Mouse (Mus musculus) hindbrain, embryonic 15.5 days (tissue): Measurements from ENCODE around the gene Ppp6r2. TPM values are rescaled to one million over a fixed set of nuclear protein-coding genes. Genes with fewer than 3 reads are reported as not detected.
A peak's percentile ranks its signal among the peaks of the same experiment; 100 is the strongest.

Experiments used
- ATAC-seq: fragments of 200-750 bp; cut with Nextera tagmentation; 2 replicates; pipeline ENCODE4 v1.8.0; 2017; ENCODE audit warnings: low read depth, moderate number of reproducible peaks, moderate TSS enrichment; ENCODE audit not compliant: low FRiP score
- H3K27ac ChIP-seq: fragments of 300-500 bp; sonication (generic); replicated peaks from 2 replicates; pipeline ENCODE4 v1.5.1; 2015; ENCODE audit warnings: mild to moderate bottlenecking, inconsistent platforms
- H3K27me3 ChIP-seq: fragments of 300-500 bp; sonication (generic); 2 replicates; pipeline ENCODE4 v1.6.1; 2015; ENCODE audit warnings: control low read depth, inconsistent platforms
- H3K36me3 ChIP-seq: fragments of 300-500 bp; sonication (generic); 2 replicates; pipeline ENCODE4 v1.6.1; 2015; ENCODE audit warnings: control low read depth, inconsistent platforms
- H3K4me1 ChIP-seq: fragments of 300-500 bp; sonication (generic); replicated peaks from 2 replicates; pipeline ENCODE4 v1.6.1; 2015; ENCODE audit warnings: control low read depth, inconsistent platforms
- H3K4me2 ChIP-seq: fragments of 300-500 bp; sonication (generic); 2 replicates; pipeline ENCODE4 v1.6.1; 2015; ENCODE audit warnings: moderate library complexity, mild to moderate bottlenecking, inconsistent platforms
- H3K4me3 ChIP-seq: fragments of 300-500 bp; sonication (generic); 2 replicates; pipeline ENCODE4 v1.5.1; 2015; ENCODE audit warnings: mild to moderate bottlenecking, inconsistent platforms
- H3K9ac ChIP-seq: fragments of 300-500 bp; sonication (generic); 2 replicates; pipeline ENCODE4 v1.6.1; 2015; ENCODE audit warnings: inconsistent platforms
- H3K9me3 ChIP-seq: fragments of 300-500 bp; sonication (generic); 2 replicates; pipeline ENCODE4 v1.6.1; 2016; ENCODE audit warnings: control low read depth, inconsistent platforms
- WGBS: fragments of 180-500 bp; shearing (Covaris S2); methylation state at CpG from one replicate; pipeline ENCODE4 v1.1.7; 2015; 5-methylcytosine and 5-hydroxymethylcytosine counted together
- polyA plus RNA-seq: library from polyadenylated mRNA; unstranded; fragments of >200 nt; fragmentation: Nextera tagmentation; extraction: Ambion mirVana; gene quantifications from 2 replicates; pipeline ENCODE4 v1.2.1, GENCODE M21; 2015

Ppp6r2 gene
- polyA plus RNA-seq, 1 experiment from 2014 or later: 71.3 TPM

- H3K36me3 ChIP-seq: no peaks in the 10 kb centered on the region
- peak overlapping the region; percentile 91 for H3K4me2 ChIP-seq
- H3K27me3 ChIP-seq: no peaks in the 10 kb centered on the region
- H3K4me1 ChIP-seq: peaks cover 89% of the 10 kb centered on the region
- H3K9ac ChIP-seq: no peak overlapping the region; the same call in 1 of the 2 replicates
- H3K27ac ChIP-seq: peak overlapping the region; percentile 61
- ATAC-seq: no peak
- H3K9me3 ChIP-seq: no peaks in the 10 kb centered on the region
- H3K4me3 ChIP-seq: no peak overlapping the region
- 8% methylated on average over 5 of the region's 5 CpGs for WGBS
Measured at GRCm38 (mm10) chr15:89177121-89177520, 34.2 kb upstream of the Ppp6r2 start.

DNA sequence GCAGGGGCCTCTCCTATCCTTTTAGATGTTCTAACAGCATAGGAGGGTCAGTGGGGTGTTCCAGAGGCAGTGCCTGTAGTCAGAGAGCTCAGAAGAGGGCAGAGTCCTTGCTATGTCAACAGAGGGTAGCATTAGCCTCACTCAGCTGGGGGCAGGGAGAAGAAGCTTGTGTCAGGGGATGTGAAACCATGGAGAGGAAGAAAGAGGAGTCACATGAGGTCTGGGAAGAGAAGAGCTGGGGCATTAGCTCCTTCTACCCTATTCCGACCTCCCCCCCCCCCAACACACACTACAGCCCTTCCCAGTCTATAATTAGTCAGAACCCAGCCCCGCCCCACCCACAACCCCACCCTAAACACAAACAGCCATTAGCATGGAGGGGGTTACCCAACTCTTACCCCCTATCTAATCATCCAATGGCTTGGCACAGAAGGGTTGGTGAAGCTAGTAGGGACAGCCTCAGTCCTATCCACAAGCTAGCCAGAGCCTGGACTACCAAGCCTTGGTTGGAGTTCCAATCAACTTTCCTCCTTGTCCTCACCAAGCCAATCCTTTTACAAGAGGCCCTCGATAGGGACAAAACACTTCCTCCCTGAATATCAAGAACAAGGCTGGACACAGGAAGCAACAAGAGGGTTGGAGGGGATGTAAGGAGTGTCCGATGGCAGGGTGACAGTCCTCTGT is 33.6 kb upstream of the Ppp6r2 start:
- Histone ChIP-seq H3K27ac (peak overlapping the region; percentile 95), H3K4me3 (peak overlapping the region; percentile 66; the same call in 1 of the 2 replicates), H3K27me3 (no peaks in the 10 kb centered on the region), H3K4me1 (peaks cover 89% of the 10 kb centered on the region), H3K36me3 (no peaks in the 10 kb centered on the region), H3K9ac (no peak overlapping the region; the same call in 1 of the 2 replicates), H3K4me2 (peak overlapping the region; percentile 91), H3K9me3 (no peaks in the 10 kb centered on the region)
- ATAC-seq: no peak
- WGBS: 68% methylated on average over 4 of the region's 4 CpGs

- Histone ChIP-seq H3K9ac (no peak overlapping the region), H3K27ac (peak overlapping the region; percentile 95; the same call in 1 of the 2 replicates), H3K4me3 (peak overlapping the region; percentile 66), H3K4me1 (peaks cover 84% of the 10 kb centered on the region), H3K9me3 (no peaks in the 10 kb centered on the region), H3K4me2 (peak overlapping the region; percentile 91), H3K36me3 (no peaks in the 10 kb centered on the region), H3K27me3 (no peaks in the 10 kb centered on the region)
- WGBS: 60% methylated on average over 7 of the region's 7 CpGs
- ATAC-seq: no peak
Measured at GRCm38 (mm10) chr15:89178260-89178860, 33.0 kb upstream of the Ppp6r2 start.

DNA sequence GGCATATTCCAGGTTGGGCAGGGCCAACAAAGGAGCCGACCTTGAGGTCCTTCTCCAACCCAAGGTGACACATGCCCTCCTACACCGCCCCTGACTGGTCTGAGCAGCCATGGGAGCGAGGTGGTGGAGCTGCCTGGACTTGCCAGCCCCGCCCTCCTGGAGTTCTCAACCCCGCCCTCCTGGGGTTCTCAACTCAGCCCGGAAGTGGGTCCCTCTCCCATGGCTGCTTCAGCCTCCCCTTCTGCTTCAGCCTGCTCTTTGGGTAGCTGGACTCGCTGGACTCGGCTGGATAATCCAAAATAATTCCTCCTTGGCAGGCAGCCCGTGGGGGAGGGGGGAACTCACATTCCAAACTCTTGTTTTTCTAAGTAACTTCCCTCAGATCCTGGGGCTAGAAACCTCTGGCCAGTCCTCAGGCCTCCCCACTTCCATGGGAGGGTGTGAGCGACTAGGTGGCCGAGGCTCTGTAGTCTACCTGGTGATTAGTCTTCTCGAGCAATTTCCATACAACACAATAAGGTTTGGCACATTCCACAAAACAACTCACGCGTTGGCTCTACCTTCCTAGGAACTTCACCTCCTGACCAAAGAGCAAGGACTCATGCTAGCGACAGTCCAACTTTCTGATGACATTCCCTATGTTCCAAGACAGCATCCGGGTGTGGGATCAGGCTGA is 32.3 kb upstream of the Ppp6r2 start:
- peaks cover 78% of the 10 kb centered on the region for H3K4me1 ChIP-seq
- 2% methylated on average over 16 of the region's 16 CpGs for WGBS

GRCm38 (mm10) chr15:89179630-89179964 is 31.8 kb upstream of the Ppp6r2 start:
- peak overlapping the region; percentile 91 for H3K4me2 ChIP-seq
- no peak for ATAC-seq
- peaks cover 76% of the 10 kb centered on the region for H3K4me1 ChIP-seq
- no peaks in the 10 kb centered on the region for H3K9me3 ChIP-seq
- H3K27me3 ChIP-seq: no peaks in the 10 kb centered on the region
- 1% methylated on average over 6 of the region's 6 CpGs for WGBS
- 0 out of 2 replicates have a peak, but pooled peaks cover under 1% of the 10 kb centered on the region for H3K36me3 ChIP-seq
- H3K9ac ChIP-seq: peak overlapping the region; percentile 85
- H3K4me3 ChIP-seq: peak overlapping the region; percentile 66
- peak overlapping the region; percentile 95 for H3K27ac ChIP-seq

More for the DNA sequence above, 32.3 kb upstream of the Ppp6r2 start:
- H3K27me3 ChIP-seq: no peaks in the 10 kb centered on the region
- peak overlapping the region; percentile 95 for H3K27ac ChIP-seq
- H3K9me3 ChIP-seq: no peaks in the 10 kb centered on the region
- ATAC-seq: no peak
- peak overlapping the region; percentile 85 for H3K9ac ChIP-seq
- H3K36me3 ChIP-seq: no peaks in the 10 kb centered on the region
- H3K4me2 ChIP-seq: peak overlapping the region; percentile 91
- H3K4me3 ChIP-seq: peak overlapping the region; percentile 66

DNA sequence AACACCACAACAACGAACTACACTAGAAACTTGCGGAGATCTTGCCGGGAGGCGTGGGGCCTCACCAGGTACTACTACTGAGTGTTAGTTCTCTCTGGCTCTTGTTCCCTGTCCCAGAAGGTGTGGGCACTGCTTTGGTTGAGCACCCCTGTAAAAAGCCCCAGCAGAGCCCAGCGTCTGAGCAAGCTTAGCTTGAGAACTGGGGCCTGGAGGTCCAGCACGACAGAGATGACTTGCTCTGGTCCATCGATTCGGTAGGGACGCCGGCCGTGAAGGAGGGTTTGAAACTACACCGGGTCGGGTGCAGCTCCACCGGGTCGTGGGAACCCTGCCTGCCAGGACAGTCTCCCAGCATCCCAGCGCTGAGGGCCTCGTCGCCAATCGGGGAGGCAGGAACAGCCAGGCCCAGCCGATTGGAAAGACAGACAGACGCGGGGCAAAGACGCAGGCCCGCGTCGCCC is 31.2 kb upstream of the Ppp6r2 start:
- Histone ChIP-seq H3K4me1 (peaks cover 75% of the 10 kb centered on the region), H3K27ac (peak overlapping the region; percentile 95), H3K27me3 (no peaks in the 10 kb centered on the region), H3K9ac (peak overlapping the region; percentile 85), H3K36me3 (0 out of 2 replicates have a peak, but pooled peaks cover 6% of the 10 kb centered on the region), H3K4me2 (peak overlapping the region; percentile 91), H3K9me3 (no peaks in the 10 kb centered on the region), H3K4me3 (peak overlapping the region; percentile 66)
- ATAC-seq: no peak
- WGBS: under 1% methylated on average over 25 of the region's 26 CpGs

DNA sequence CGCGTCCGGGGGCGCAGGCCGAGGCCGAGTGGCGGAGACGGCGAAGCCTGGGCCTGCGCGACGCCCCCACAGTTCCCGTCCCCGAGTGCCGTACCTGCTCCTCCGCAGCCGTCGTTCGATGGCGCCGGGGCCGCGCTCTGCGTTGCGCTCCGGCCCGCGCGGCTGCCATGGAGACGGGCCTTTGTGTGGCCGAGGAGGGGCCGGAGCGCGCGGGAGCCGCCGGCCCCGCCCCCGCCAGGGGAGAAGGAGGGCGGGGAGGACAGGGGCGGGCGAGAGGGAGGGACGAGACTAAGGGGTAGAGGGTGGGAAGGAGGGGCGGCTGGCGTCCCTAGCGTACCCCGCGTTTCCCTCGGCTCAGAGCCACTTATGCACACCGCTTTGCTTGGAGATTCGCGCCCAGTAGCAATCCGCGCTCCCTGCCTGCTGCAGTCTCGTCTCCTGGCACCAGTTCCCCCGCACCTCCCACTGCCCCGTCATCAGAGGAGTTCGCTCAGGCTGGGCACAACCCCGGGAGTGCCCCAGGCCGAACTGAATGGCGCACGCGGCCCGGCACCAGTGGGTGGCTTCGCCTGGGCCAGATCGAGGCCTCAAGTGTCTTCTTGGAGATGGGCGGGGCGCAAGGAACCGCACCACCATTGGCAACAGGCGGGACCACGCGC is 30.7 kb upstream of the Ppp6r2 start, which contains the start of gene Plxnb2:
Gene Plxnb2, minus strand, starts transcription at position 218 of the 659 bp plus-strand sequence.
- Histone ChIP-seq H3K4me3 (peak within 1 kb of the TSS; percentile 66), H3K4me1 (peaks cover 69% of the 10 kb centered on the region), H3K9ac (peak within 1 kb of the TSS; percentile 85), H3K36me3 (peaks cover 11% of the 10 kb centered on the region; the same call in 1 of the 2 replicates), H3K27me3 (no peaks in the 10 kb centered on the region), H3K4me2 (peak within 1 kb of the TSS; percentile 91), H3K9me3 (no peaks in the 10 kb centered on the region), H3K27ac (peak within 1 kb of the TSS; percentile 95)
- peak; percentile 87 for ATAC-seq
- WGBS: under 1% methylated on average over 58 of the region's 72 CpGs

DNA sequence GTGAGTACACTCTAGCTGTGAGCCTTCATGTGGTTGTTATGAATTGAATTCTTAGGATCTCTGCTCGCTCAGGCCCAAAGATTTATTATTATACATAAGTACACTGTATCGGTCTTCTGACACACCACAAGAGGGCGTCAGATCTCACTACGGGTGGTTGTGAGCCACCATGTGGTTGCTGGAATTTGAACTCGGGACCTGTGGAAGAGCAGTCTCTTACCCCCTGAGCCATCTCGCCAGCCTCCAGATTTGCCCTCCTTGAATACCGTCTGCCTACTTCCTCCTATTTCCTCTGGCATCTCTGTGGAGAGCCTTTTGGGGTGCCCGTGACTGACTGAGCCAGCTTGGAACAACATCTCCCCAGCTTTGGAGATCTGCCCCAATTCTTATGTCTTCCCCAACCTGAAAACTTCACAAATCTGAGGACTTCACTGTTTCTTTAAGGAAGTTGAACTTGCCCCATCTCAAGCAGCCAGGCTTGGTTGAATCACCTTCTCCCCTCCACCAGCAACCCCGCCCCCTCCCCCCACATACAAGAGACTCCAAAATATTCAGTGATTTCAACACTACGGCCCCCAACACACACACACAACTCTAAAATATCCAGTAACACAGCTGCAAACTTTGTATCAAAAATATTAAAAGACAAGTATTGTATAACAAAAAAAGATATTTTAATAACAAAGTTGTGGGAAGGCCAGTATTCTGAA is 29.6 kb upstream of the Ppp6r2 start:
- Histone ChIP-seq H3K4me2 (peak overlapping the region; percentile 91), H3K4me3 (peak overlapping the region; percentile 66), H3K9me3 (no peaks in the 10 kb centered on the region), H3K9ac (no peak overlapping the region), H3K36me3 (peaks cover 20% of the 10 kb centered on the region), H3K27me3 (no peaks in the 10 kb centered on the region), H3K4me1 (peaks cover 59% of the 10 kb centered on the region), H3K27ac (peak overlapping the region; percentile 49)
- 74% methylated on average over 10 of the region's 10 CpGs for WGBS
- no peak for ATAC-seq

DNA sequence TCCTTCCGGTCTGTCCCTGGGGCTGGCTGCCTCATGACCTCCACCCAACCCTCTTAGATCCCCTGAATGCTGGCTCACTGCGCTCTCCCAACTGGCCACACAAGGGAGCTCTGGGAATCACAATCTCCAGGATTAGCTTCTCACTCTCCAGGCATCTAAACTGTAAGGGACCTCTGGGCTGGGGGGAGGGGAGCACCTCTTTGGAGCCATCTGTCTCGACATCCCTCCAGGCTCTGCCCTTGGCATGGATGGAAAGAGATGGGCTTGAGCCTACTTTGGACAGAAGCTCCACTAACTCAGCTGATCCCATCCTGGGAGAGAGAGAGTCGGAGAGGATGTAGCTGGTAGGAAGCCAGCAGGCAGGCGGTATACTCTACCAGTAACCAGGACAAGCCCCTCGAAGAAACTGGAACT is 29.0 kb upstream of the Ppp6r2 start:
- peak overlapping the region; percentile 31 for H3K27ac ChIP-seq
- H3K9ac ChIP-seq: no peak overlapping the region
- peaks cover 53% of the 10 kb centered on the region for H3K4me1 ChIP-seq
- peaks cover 23% of the 10 kb centered on the region for H3K36me3 ChIP-seq
- 45% methylated on average over 6 of the region's 6 CpGs for WGBS
- no peak overlapping the region for H3K4me3 ChIP-seq
- no peaks in the 10 kb centered on the region for H3K9me3 ChIP-seq
- no peak overlapping the region for H3K4me2 ChIP-seq
- H3K27me3 ChIP-seq: no peaks in the 10 kb centered on the region
- ATAC-seq: no peak

GRCm38 (mm10) chr15:89182842-89183241 is 28.5 kb upstream of the Ppp6r2 start:
- peaks cover 48% of the 10 kb centered on the region for H3K4me1 ChIP-seq
- H3K9me3 ChIP-seq: no peaks in the 10 kb centered on the region
- no peak overlapping the region for H3K9ac ChIP-seq
- WGBS: 70% methylated on average over 5 of the region's 5 CpGs
- H3K36me3 ChIP-seq: peaks cover 25% of the 10 kb centered on the region
- H3K27ac ChIP-seq: peak overlapping the region; percentile 31
- H3K4me3 ChIP-seq: no peak overlapping the region
- no peaks in the 10 kb centered on the region for H3K27me3 ChIP-seq
- H3K4me2 ChIP-seq: no peak overlapping the region
- no peak for ATAC-seq
